Mouse (Mus musculus): ENCODE results near the gene Vwa8. TPM values are rescaled to one million over a fixed set of nuclear protein-coding genes. Genes with fewer than 3 reads are reported as not detected.

Vwa8 gene
- polyA plus RNA-seq, 1 experiment = 13.9 TPM

DNA sequence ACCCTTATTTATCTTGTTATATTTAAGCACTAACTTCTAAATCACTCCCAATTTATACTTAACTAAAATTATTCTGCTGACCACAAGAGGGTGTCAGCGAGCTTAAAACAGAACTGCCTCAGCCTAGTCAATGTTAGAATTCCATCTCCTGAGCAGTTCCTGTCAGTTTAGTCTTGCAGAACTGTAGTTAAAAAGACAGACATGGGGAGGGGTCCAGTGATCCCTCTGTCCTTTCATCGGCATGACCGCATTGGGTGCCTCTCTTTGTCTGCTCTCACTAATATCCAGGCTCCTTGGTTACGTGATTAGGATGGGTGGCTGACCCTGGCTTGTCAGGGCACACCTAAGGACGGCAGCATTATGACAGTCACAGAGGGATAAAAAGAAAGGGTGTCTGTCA is 275.8 kb downstream of the Vwa8 start:
- Histone ChIP-seq H3K4me3 (ENCODE audit: insufficient read depth, poor library complexity, severe bottlenecking) (no peak overlapping the region), H3ac (ENCODE audit: control insufficient read depth, insufficient read length, low read depth) (no peak overlapping the region), H3K36me3 (ENCODE audit: control insufficient read depth, insufficient read depth) (no peaks in the 10 kb centered on the region), H3K79me3 (ENCODE audit: low read depth) (no peaks in the 10 kb centered on the region), H3K27me3 (ENCODE audit: control insufficient read depth, insufficient read depth, insufficient read length) (no peaks in the 10 kb centered on the region), H3K79me2 (ENCODE audit: control insufficient read depth, insufficient read depth) (no peaks in the 10 kb centered on the region)
- no peak for TF ChIP-seq MYOG (IDR thresholded peaks at IDR 0.05; ENCODE audit: control insufficient read depth, extremely low read depth, insufficient read length)
- no peak for TF ChIP-seq MAX (IDR thresholded peaks at IDR 0.05)
- TF ChIP-seq USF1 (IDR thresholded peaks at IDR 0.05; ENCODE audit: low read depth) = no peak
- TF ChIP-seq FOSL1 (IDR thresholded peaks at IDR 0.05; ENCODE audit: insufficient read depth, low read length, poor library complexity, severe bottlenecking) = no peak
- no peak for TF ChIP-seq MYOD1 (IDR thresholded peaks at IDR 0.05; ENCODE audit: control insufficient read depth, insufficient read length, low read depth)
- no peak for TF ChIP-seq CTCF (IDR thresholded peaks at IDR 0.05; ENCODE audit: control insufficient read depth, insufficient read depth, insufficient read length)
- no peak for TF ChIP-seq CEBPB (IDR thresholded peaks at IDR 0.05; ENCODE audit: low read depth)

DNA sequence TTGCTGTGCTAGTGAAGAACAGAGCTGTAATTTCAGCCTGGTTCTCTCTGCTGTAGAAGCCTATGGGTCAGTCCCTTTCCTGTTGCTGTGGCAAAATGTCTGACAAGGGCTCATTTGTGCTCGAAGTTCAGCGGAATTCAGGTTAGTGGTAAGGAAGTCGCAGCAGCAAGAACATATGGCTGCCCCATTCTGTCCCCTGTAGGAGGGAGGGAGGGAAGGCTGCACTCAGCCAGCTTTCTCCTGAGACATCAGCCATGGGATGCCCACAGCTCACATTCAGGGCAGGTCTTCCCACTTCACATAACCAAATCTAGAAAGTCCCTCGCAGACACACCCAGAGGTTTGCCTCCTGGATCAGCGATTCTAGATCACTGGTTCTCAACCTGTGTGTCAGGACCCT is 277.3 kb downstream of the Vwa8 start:
- no peaks in the 10 kb centered on the region for H3K36me3 ChIP-seq (ENCODE audit: control insufficient read depth, insufficient read depth)
- no peak overlapping the region for H3K4me3 ChIP-seq (ENCODE audit: insufficient read depth, poor library complexity, severe bottlenecking)
- H3ac ChIP-seq (ENCODE audit: control insufficient read depth, insufficient read length, low read depth) = no peak overlapping the region
- H3K79me2 ChIP-seq (ENCODE audit: control insufficient read depth, insufficient read depth) = no peaks in the 10 kb centered on the region
- no peaks in the 10 kb centered on the region for H3K27me3 ChIP-seq (ENCODE audit: control insufficient read depth, insufficient read depth, insufficient read length)
- no peak for TF ChIP-seq MYOD1 (IDR thresholded peaks at IDR 0.05; ENCODE audit: control insufficient read depth, insufficient read length, low read depth)
- no peak for TF ChIP-seq CTCF (IDR thresholded peaks at IDR 0.05; ENCODE audit: control insufficient read depth, insufficient read depth, insufficient read length)
- TF ChIP-seq FOSL1 (IDR thresholded peaks at IDR 0.05; ENCODE audit: insufficient read depth, low read length, poor library complexity, severe bottlenecking) = no peak
- no peak for TF ChIP-seq USF1 (IDR thresholded peaks at IDR 0.05; ENCODE audit: low read depth)
- no peak for TF ChIP-seq CEBPB (IDR thresholded peaks at IDR 0.05; ENCODE audit: low read depth)
- no peak for TF ChIP-seq MYOG (IDR thresholded peaks at IDR 0.05; ENCODE audit: control insufficient read depth, extremely low read depth, insufficient read length)
- TF ChIP-seq MAX (IDR thresholded peaks at IDR 0.05) = no peak
- H3K79me3 ChIP-seq (ENCODE audit: low read depth) = no peaks in the 10 kb centered on the region

DNA sequence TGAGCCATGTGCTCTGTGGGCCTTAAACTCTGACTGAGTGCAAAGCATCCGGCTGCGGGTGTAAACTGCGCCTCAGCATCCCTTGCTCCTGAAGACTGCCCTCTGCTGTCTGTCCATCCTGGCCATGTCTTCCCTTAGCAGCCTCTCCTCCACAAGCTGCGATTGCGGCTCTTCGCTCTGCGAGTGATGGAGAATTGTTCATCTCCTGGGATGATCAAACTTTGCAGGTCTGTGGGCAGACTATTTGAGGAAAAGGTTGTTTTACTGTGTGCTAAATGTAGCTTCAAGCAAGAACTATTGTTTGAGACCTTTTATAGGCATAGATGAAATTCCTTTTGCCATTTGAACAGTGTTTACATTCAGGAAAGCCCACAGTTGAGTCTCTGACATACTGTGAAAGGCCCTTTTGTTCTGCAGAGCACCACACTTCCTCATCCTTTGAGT is 286.1 kb downstream of the Vwa8 start:
- H3K79me2 ChIP-seq (ENCODE audit: control insufficient read depth, insufficient read depth) = no peaks in the 10 kb centered on the region
- no peaks in the 10 kb centered on the region for H3K27me3 ChIP-seq (ENCODE audit: control insufficient read depth, insufficient read depth, insufficient read length)
- TF ChIP-seq CTCF (IDR thresholded peaks at IDR 0.05; ENCODE audit: control insufficient read depth, insufficient read depth, insufficient read length) (peak; percentile 22), MAX (IDR thresholded peaks at IDR 0.05) (no peak)
- H3K36me3 ChIP-seq (ENCODE audit: control insufficient read depth, insufficient read depth) = no peaks in the 10 kb centered on the region
- H3K4me3 ChIP-seq (ENCODE audit: insufficient read depth, poor library complexity, severe bottlenecking) = no peak overlapping the region
- no peak overlapping the region for H3ac ChIP-seq (ENCODE audit: control insufficient read depth, insufficient read length, low read depth)
- no peaks in the 10 kb centered on the region for H3K79me3 ChIP-seq (ENCODE audit: low read depth)

DNA sequence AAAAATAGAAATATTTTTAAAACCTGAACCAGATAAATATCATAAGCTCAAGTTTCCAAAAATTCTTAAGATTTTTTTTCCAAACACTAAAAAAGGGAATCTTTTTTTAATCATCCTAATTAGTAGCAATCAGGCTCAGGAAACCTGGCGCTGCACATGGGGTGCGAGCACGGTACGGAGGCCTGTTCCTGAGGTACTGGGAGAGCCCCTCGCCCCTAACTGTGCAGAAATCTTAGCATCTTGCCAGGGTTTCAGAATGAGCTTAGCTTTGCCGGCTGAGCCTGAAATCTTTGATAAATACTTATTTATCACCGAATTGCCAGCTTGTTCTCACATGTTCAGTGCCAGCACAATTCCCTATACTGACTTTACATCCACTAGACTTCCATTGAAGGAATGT is 286.6 kb downstream of the Vwa8 start:
- TF ChIP-seq USF1 (IDR thresholded peaks at IDR 0.05; ENCODE audit: low read depth) (no peak), CEBPB (IDR thresholded peaks at IDR 0.05; ENCODE audit: low read depth) (no peak), MYOG (IDR thresholded peaks at IDR 0.05; ENCODE audit: control insufficient read depth, extremely low read depth, insufficient read length) (no peak), MYOD1 (IDR thresholded peaks at IDR 0.05; ENCODE audit: control insufficient read depth, insufficient read length, low read depth) (no peak), CTCF (IDR thresholded peaks at IDR 0.05; ENCODE audit: control insufficient read depth, insufficient read depth, insufficient read length) (no peak)
- H3K79me3 ChIP-seq (ENCODE audit: low read depth) = no peaks in the 10 kb centered on the region
- H3ac ChIP-seq (ENCODE audit: control insufficient read depth, insufficient read length, low read depth) = no peak overlapping the region
- no peaks in the 10 kb centered on the region for H3K79me2 ChIP-seq (ENCODE audit: control insufficient read depth, insufficient read depth)
- H3K4me3 ChIP-seq (ENCODE audit: insufficient read depth, poor library complexity, severe bottlenecking) = no peak overlapping the region
- H3K36me3 ChIP-seq (ENCODE audit: control insufficient read depth, insufficient read depth) = no peaks in the 10 kb centered on the region
- H3K27me3 ChIP-seq (ENCODE audit: control insufficient read depth, insufficient read depth, insufficient read length) = no peaks in the 10 kb centered on the region

DNA sequence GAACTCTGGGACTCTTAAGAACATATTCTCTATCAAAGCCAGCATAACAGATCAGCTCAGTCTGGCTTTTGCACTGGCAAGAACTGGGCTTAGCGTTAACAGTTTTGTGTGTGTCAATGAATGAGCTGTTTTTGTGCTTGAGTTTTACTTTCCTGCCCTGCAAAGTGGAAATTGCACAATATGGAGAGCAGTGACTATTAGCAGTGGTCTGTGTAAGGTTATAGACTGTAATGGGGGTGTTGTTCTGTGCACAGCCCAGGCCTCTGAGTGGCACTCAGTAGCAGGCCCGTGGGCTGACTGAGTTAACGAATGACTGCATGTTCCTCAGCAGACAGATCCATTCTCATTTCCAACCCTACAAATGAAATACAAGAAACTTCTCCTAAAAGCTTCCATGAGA is 287.7 kb downstream of the Vwa8 start:
- Histone ChIP-seq H3K79me2 (ENCODE audit: control insufficient read depth, insufficient read depth) (no peaks in the 10 kb centered on the region), H3ac (ENCODE audit: control insufficient read depth, insufficient read length, low read depth) (no peak overlapping the region), H3K79me3 (ENCODE audit: low read depth) (no peaks in the 10 kb centered on the region), H3K4me3 (ENCODE audit: insufficient read depth, poor library complexity, severe bottlenecking) (no peak overlapping the region), H3K36me3 (ENCODE audit: control insufficient read depth, insufficient read depth) (no peaks in the 10 kb centered on the region), H3K27me3 (ENCODE audit: control insufficient read depth, insufficient read depth, insufficient read length) (no peaks in the 10 kb centered on the region)
- TF ChIP-seq CEBPB (IDR thresholded peaks at IDR 0.05; ENCODE audit: low read depth) (no peak), MAX (IDR thresholded peaks at IDR 0.05) (no peak), USF1 (IDR thresholded peaks at IDR 0.05; ENCODE audit: low read depth) (no peak), MYOD1 (IDR thresholded peaks at IDR 0.05; ENCODE audit: control insufficient read depth, insufficient read length, low read depth) (no peak), MYOG (IDR thresholded peaks at IDR 0.05; ENCODE audit: control insufficient read depth, extremely low read depth, insufficient read length) (no peak), CTCF (IDR thresholded peaks at IDR 0.05; ENCODE audit: control insufficient read depth, insufficient read depth, insufficient read length) (no peak), FOSL1 (IDR thresholded peaks at IDR 0.05; ENCODE audit: insufficient read depth, low read length, poor library complexity, severe bottlenecking) (no peak)

DNA sequence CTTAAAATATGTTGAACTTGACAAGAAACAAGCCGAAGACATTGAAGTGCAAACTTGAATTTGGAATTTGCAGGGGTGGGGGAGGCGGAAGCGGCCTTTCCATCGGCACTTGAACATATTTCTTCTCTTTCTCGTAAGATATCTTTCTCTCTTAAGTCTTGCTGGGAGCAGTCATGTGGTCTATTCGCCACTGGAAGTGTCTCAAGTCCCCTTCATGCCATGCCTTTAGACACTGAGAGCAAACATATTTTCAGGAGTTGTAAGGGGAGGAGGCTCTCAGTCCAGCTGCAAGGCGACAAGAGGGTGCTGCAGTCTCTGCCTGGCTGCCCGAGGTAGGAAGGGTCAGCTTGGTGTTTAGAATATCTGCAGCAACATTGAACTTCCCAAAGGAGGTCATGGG is 288.2 kb downstream of the Vwa8 start:
- H3K79me2 ChIP-seq (ENCODE audit: control insufficient read depth, insufficient read depth) = no peaks in the 10 kb centered on the region
- H3K4me3 ChIP-seq (ENCODE audit: insufficient read depth, poor library complexity, severe bottlenecking) = no peak overlapping the region
- H3K27me3 ChIP-seq (ENCODE audit: control insufficient read depth, insufficient read depth, insufficient read length) = no peaks in the 10 kb centered on the region
- no peaks in the 10 kb centered on the region for H3K79me3 ChIP-seq (ENCODE audit: low read depth)
- H3K36me3 ChIP-seq (ENCODE audit: control insufficient read depth, insufficient read depth) = no peaks in the 10 kb centered on the region
- no peak for TF ChIP-seq CTCF (IDR thresholded peaks at IDR 0.05; ENCODE audit: control insufficient read depth, insufficient read depth, insufficient read length)
- TF ChIP-seq MYOD1 (IDR thresholded peaks at IDR 0.05; ENCODE audit: control insufficient read depth, insufficient read length, low read depth) = no peak
- no peak for TF ChIP-seq FOSL1 (IDR thresholded peaks at IDR 0.05; ENCODE audit: insufficient read depth, low read length, poor library complexity, severe bottlenecking)
- no peak for TF ChIP-seq MYOG (IDR thresholded peaks at IDR 0.05; ENCODE audit: control insufficient read depth, extremely low read depth, insufficient read length)
- no peak for TF ChIP-seq USF1 (IDR thresholded peaks at IDR 0.05; ENCODE audit: low read depth)
- no peak for TF ChIP-seq MAX (IDR thresholded peaks at IDR 0.05)
- TF ChIP-seq CEBPB (IDR thresholded peaks at IDR 0.05; ENCODE audit: low read depth) = no peak
- H3ac ChIP-seq (ENCODE audit: control insufficient read depth, insufficient read length, low read depth) = no peak overlapping the region
